Mouse (Mus musculus): Measurements from ENCODE around the gene Gm5426. TPM values are rescaled to one million over a fixed set of nuclear protein-coding genes. Genes with fewer than 3 reads are reported as not detected.

The Gm5426 gene
- polyA plus RNA-seq, 1 experiment from 2014 or later: not detected

GRCm38 (mm10) chr10:96181883-96182628, 45.7 kb downstream of the Gm5426 start:
- H3K9me3 ChIP-seq: no peaks in the 10 kb centered on the region
- no peak overlapping the region for H3K4me3 ChIP-seq
- no peaks in the 10 kb centered on the region for H3K4me1 ChIP-seq
- H3K27ac ChIP-seq: no peak overlapping the region
- H3K4me2 ChIP-seq: no peak overlapping the region
- no peaks in the 10 kb centered on the region for H3K27me3 ChIP-seq (replicated peaks)
- H3K9ac ChIP-seq: no peak overlapping the region
- H3K36me3 ChIP-seq (replicated peaks): no peaks in the 10 kb centered on the region
- peak; percentile 73; the same call in 1 of the 2 replicates for ATAC-seq (replicated peaks)
- 51% methylated on average over 6 of the region's 6 CpGs for WGBS

DNA sequence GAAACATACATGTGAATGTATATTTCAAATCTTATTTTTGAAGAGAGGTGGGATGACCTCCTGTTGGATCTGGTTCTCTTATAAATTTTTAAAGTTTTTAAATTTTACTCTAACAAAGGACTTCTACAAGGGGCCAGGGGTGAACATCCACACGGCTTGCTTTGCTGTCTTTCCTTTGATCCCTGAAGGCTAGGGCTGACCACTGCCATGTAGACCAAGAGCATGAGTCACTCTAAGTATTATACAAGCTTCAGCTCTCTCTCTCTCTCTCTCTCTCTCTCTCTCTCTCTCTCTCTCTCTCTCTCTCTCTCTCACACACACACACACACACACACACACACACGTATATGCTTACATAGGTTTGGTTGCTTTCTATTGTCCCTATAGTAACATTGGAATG, 48.6 kb downstream of the Gm5426 start:
- no peak overlapping the region for H3K27ac ChIP-seq
- no peaks in the 10 kb centered on the region for H3K27me3 ChIP-seq (replicated peaks)
- WGBS: 90% methylated on average over 2 of the region's 2 CpGs
- H3K4me3 ChIP-seq: no peak overlapping the region
- no peaks in the 10 kb centered on the region for H3K4me1 ChIP-seq
- no peak overlapping the region for H3K4me2 ChIP-seq
- no peaks in the 10 kb centered on the region for H3K36me3 ChIP-seq (replicated peaks)
- no peak for ATAC-seq (replicated peaks)
- H3K9ac ChIP-seq: no peak overlapping the region
- H3K9me3 ChIP-seq: no peaks in the 10 kb centered on the region

DNA sequence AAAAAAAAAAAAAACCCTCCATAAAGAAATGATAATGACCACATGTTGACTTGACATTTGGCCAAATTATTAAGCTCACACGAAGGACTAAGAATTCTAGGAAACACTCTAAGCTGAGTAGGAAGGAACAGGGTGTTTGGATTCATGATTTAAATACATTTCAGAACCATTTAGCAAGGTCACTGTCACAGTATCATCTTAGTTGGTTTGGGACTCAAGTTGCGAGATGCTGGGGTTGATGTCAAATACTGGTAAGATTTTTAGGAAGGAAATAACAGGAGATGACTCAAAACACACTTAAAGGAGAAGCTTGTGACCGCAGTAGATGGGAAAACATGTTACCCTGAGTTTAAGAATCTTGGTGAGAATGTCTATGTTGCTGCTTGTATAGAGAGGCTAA, 49.2 kb downstream of the Gm5426 start:
- H3K27ac ChIP-seq: no peak overlapping the region

More for the DNA sequence above, 49.2 kb downstream of the Gm5426 start:
- 84% methylated on average over 3 of the region's 3 CpGs for WGBS
- no peak for ATAC-seq (replicated peaks)
- no peaks in the 10 kb centered on the region; the same call in 1 of the 2 replicates for H3K4me1 ChIP-seq
- no peaks in the 10 kb centered on the region for H3K36me3 ChIP-seq (replicated peaks)
- no peak overlapping the region for H3K9ac ChIP-seq
- no peaks in the 10 kb centered on the region for H3K27me3 ChIP-seq (replicated peaks)
- H3K4me3 ChIP-seq: no peak overlapping the region
- H3K4me2 ChIP-seq: no peak overlapping the region
- H3K9me3 ChIP-seq: no peaks in the 10 kb centered on the region

Small RNA genes within 50 kb of the gene (microRNA-seq; reads per million reads assigned to microRNA genes)
- gene Gm22913: not detected

Other genes starting within 250 kb of the Gm5426 start
- 21.1 and 22.7 TPM in 2 replicates for gene Eea1, start 196.0 kb upstream of the Gm5426 start, polyA plus RNA-seq (2015; fragmentation: Nextera tagmentation; extraction: Ambion mirVana)

Measured in midbrain, embryonic 15.5 days (tissue).